Mouse (Mus musculus) heart, postnatal 0 days (tissue): ENCODE measurements at regions not wholly inside any gene's neighbourhood (a gene's known extent, or its start where the extent isn't known, plus 50 kb on each side); places are given as distances from the start of the nearest gene placed in this dataset.
A peak's percentile ranks its signal among the peaks of the same experiment; 100 is the strongest.

Source experiments
- ATAC-seq: fragments of 200-750 bp; cut with Nextera tagmentation; 2 replicates; pipeline ENCODE4 v1.8.0; 2017; ENCODE audit warnings: low read depth, moderate number of reproducible peaks, moderate library complexity; ENCODE audit not compliant: insufficient read depth
- DNase-seq: peaks from one replicate; pipeline ENCODE4 v3.0.0-alpha.2; 2016; ENCODE audit warnings: low spot score
- H3K27ac ChIP-seq: fragments of 300-500 bp; sonication (generic); 2 replicates; pipeline ENCODE4 v1.5.1; 2014; ENCODE audit warnings: low read depth, mild to moderate bottlenecking
- H3K27me3 ChIP-seq: fragments of 300-500 bp; sonication (generic); 2 replicates; pipeline ENCODE4 v1.6.1; 2014; ENCODE audit warnings: low read length, mixed read lengths; ENCODE audit not compliant: control insufficient read depth, insufficient read depth
- H3K36me3 ChIP-seq: fragments of 300-500 bp; sonication (generic); replicated peaks from 2 replicates; pipeline ENCODE4 v1.6.1; 2014; ENCODE audit warnings: low read length, mixed read lengths; ENCODE audit not compliant: control insufficient read depth, insufficient read depth
- H3K4me1 ChIP-seq: fragments of 300-500 bp; sonication (generic); 2 replicates; pipeline ENCODE4 v1.6.1; 2014; ENCODE audit warnings: antibody characterized with exemption; ENCODE audit not compliant: control insufficient read depth, insufficient read depth
- H3K4me2 ChIP-seq: fragments of 300-500 bp; sonication (generic); 2 replicates; pipeline ENCODE4 v1.6.1; 2014; ENCODE audit warnings: low read depth, mild to moderate bottlenecking, low read length, moderate library complexity
- H3K4me3 ChIP-seq: fragments of 300-500 bp; sonication (generic); 2 replicates; pipeline ENCODE4 v1.5.1; 2014; ENCODE audit warnings: low read depth, low read length
- H3K9ac ChIP-seq: fragments of 300-500 bp; sonication (generic); replicated peaks from 2 replicates; pipeline ENCODE4 v1.6.1; 2014; ENCODE audit warnings: low read depth, low read length, mixed read lengths
- H3K9me3 ChIP-seq: fragments of 300-500 bp; sonication (generic); replicated peaks from 2 replicates; pipeline ENCODE4 v1.6.1; 2016; ENCODE audit warnings: low read length; ENCODE audit not compliant: control insufficient read depth
- CTCF ChIP-seq: IDR thresholded peaks from 2 replicates; pipeline ENCODE4 v1.5.1; 2016; ENCODE audit warnings: antibody characterized with exemption, control low read depth, low read depth
- EP300 ChIP-seq: IDR thresholded peaks from 2 replicates; pipeline ENCODE4 v1.6.1; 2016; ENCODE audit warnings: antibody characterized with exemption, low read depth
- WGBS: fragments of 180-500 bp; shearing (Covaris S2); extraction: QIAGEN DNeasy Blood & Tissue Kit; methylation state at CpG from one replicate; pipeline ENCODE4 v1.1.7; 2014; 5-methylcytosine and 5-hydroxymethylcytosine counted together

GRCm38 (mm10) chr4:31320734-31321507 is 643.0 kb upstream of the Map3k7 start:
- TF ChIP-seq EP300 = no peak
- no peak for TF ChIP-seq CTCF
- Histone ChIP-seq H3K4me1 (0 out of 2 replicates have a peak, but pooled peaks cover 6% of the 10 kb centered on the region), H3K9me3 (no peaks in the 10 kb centered on the region), H3K27ac (no peak overlapping the region), H3K4me2 (no peak overlapping the region), H3K4me3 (no peak overlapping the region), H3K36me3 (no peaks in the 10 kb centered on the region), H3K9ac (no peak overlapping the region), H3K27me3 (no peaks in the 10 kb centered on the region)
- DNase-seq = no peak
- 71% methylated on average over 8 of the region's 8 CpGs for WGBS
- no peak for ATAC-seq

GRCm38 (mm10) chr4:31323816-31324215 is 640.1 kb upstream of the Map3k7 start:
- TF ChIP-seq EP300 (no peak), CTCF (no peak)
- no peak overlapping the region for H3K4me3 ChIP-seq
- no peak overlapping the region for H3K27ac ChIP-seq
- ATAC-seq (no peak), DNase-seq (no peak)
- H3K36me3 ChIP-seq = no peaks in the 10 kb centered on the region
- no peak overlapping the region for H3K9ac ChIP-seq
- no peaks in the 10 kb centered on the region for H3K27me3 ChIP-seq
- no peak overlapping the region for H3K4me2 ChIP-seq
- H3K9me3 ChIP-seq = no peaks in the 10 kb centered on the region
- 89% methylated on average over 3 of the region's 3 CpGs for WGBS
- 0 out of 2 replicates have a peak, but pooled peaks cover 6% of the 10 kb centered on the region for H3K4me1 ChIP-seq

GRCm38 (mm10) chr4:31328798-31329197 is 635.1 kb upstream of the Map3k7 start:
- Histone ChIP-seq H3K9me3 (no peaks in the 10 kb centered on the region), H3K4me1 (no peaks in the 10 kb centered on the region), H3K36me3 (no peaks in the 10 kb centered on the region), H3K27ac (no peak overlapping the region), H3K4me3 (no peak overlapping the region), H3K27me3 (no peaks in the 10 kb centered on the region), H3K9ac (no peak overlapping the region), H3K4me2 (peak overlapping the region; percentile 1; the same call in 1 of the 2 replicates)
- WGBS = 19% methylated on average over 5 of the region's 5 CpGs
- ATAC-seq = no peak
- TF ChIP-seq CTCF (no peak), EP300 (no peak)
- no peak for DNase-seq

- ATAC-seq = no peak
Observed at GRCm38 (mm10) chr4:31331053-31331452, 632.8 kb upstream of the Map3k7 start.

GRCm38 (mm10) chr4:31335686-31336085 is 628.2 kb upstream of the Map3k7 start:
- WGBS = 78% methylated on average over 3 of the region's 3 CpGs

More at GRCm38 (mm10) chr4:31331053-31331452, 632.8 kb upstream of the Map3k7 start:
- H3K4me2 ChIP-seq = no peak overlapping the region
- no peaks in the 10 kb centered on the region for H3K4me1 ChIP-seq
- DNase-seq = no peak
- no peaks in the 10 kb centered on the region for H3K27me3 ChIP-seq
- H3K9me3 ChIP-seq = no peaks in the 10 kb centered on the region
- no peaks in the 10 kb centered on the region for H3K36me3 ChIP-seq
- no peak overlapping the region for H3K9ac ChIP-seq
- H3K4me3 ChIP-seq = no peak overlapping the region
- no peak overlapping the region for H3K27ac ChIP-seq
- TF ChIP-seq CTCF = no peak
- no peak for TF ChIP-seq EP300

GRCm38 (mm10) chr4:31337980-31338379 is 625.9 kb upstream of the Map3k7 start:
- ATAC-seq (no peak), DNase-seq (no peak)
- Histone ChIP-seq H3K36me3 (no peaks in the 10 kb centered on the region), H3K4me3 (no peak overlapping the region), H3K9me3 (no peaks in the 10 kb centered on the region), H3K27ac (no peak overlapping the region), H3K27me3 (no peaks in the 10 kb centered on the region), H3K4me2 (no peak overlapping the region), H3K9ac (no peak overlapping the region), H3K4me1 (no peaks in the 10 kb centered on the region)
- no peak for TF ChIP-seq EP300
- no peak for TF ChIP-seq CTCF
- WGBS = 54% methylated on average over 4 of the region's 4 CpGs

More at GRCm38 (mm10) chr4:31335686-31336085, 628.2 kb upstream of the Map3k7 start:
- Histone ChIP-seq H3K4me2 (no peak overlapping the region), H3K4me1 (no peaks in the 10 kb centered on the region), H3K9ac (no peak overlapping the region), H3K36me3 (no peaks in the 10 kb centered on the region), H3K27ac (no peak overlapping the region), H3K4me3 (no peak overlapping the region), H3K27me3 (no peaks in the 10 kb centered on the region), H3K9me3 (no peaks in the 10 kb centered on the region)
- no peak for TF ChIP-seq CTCF
- DNase-seq (no peak), ATAC-seq (no peak)
